Mouse (Mus musculus) liver, postnatal 0 days (tissue): ENCODE measurements around the gene Pld1.

Experiments
- CTCF ChIP-seq: sonication (generic); IDR thresholded peaks from 2 replicates; pipeline ENCODE4 v1.5.1; 2016; ENCODE audit warnings: antibody characterized with exemption, low read depth
- EP300 ChIP-seq: IDR thresholded peaks from 2 replicates; pipeline ENCODE4 v1.6.1; 2016; ENCODE audit warnings: antibody characterized with exemption, low read depth, mild to moderate bottlenecking

GRCm38 (mm10) chr3:28107446-28108004 lies 169.0 kb downstream of the Pld1 start:
- TF ChIP-seq EP300 (no peak), CTCF (peak; percentile 71)
